Mouse (Mus musculus): ENCODE results near the gene Pak1.

Gene Pak1

GRCm38 (mm10) chr7:97777191-97777590 lies 11.2 kb upstream of the Pak1 start:
- no peak for ATAC-seq (ENCODE audit: low TSS enrichment)

- no peak for ATAC-seq (ENCODE audit: low TSS enrichment)
Observed at GRCm38 (mm10) chr7:97780222-97780621, 8.1 kb upstream of the Pak1 start.

- ATAC-seq (ENCODE audit: low TSS enrichment), result no peak
Observed at GRCm38 (mm10) chr7:97780815-97781214, 7.5 kb upstream of the Pak1 start.

- no peak for ATAC-seq (ENCODE audit: low TSS enrichment)
Observed at GRCm38 (mm10) chr7:97781496-97781895, 6.8 kb upstream of the Pak1 start.

- ATAC-seq (ENCODE audit: low TSS enrichment), result no peak
Observed at GRCm38 (mm10) chr7:97783523-97783922, 4.8 kb upstream of the Pak1 start.

- ATAC-seq (ENCODE audit: low TSS enrichment), result peak; percentile 86
Observed at GRCm38 (mm10) chr7:97788669-97789483, 535 bp downstream of the Pak1 start.

GRCm38 (mm10) chr7:97790272-97790671 lies 1.9 kb downstream of the Pak1 start:
- no peak for ATAC-seq (ENCODE audit: low TSS enrichment)

GRCm38 (mm10) chr7:97792324-97792723 lies 4.0 kb downstream of the Pak1 start:
- no peak for ATAC-seq (ENCODE audit: low TSS enrichment)

- ATAC-seq (ENCODE audit: low TSS enrichment), result no peak
Observed at GRCm38 (mm10) chr7:97803116-97803515, 14.8 kb downstream of the Pak1 start.

GRCm38 (mm10) chr7:97804245-97805066 lies 16.1 kb downstream of the Pak1 start:
- ATAC-seq (ENCODE audit: low TSS enrichment), result no peak

GRCm38 (mm10) chr7:97805067-97805365 lies 16.7 kb downstream of the Pak1 start:
- no peak for ATAC-seq (ENCODE audit: low TSS enrichment)

GRCm38 (mm10) chr7:97809307-97809706 lies 21.0 kb downstream of the Pak1 start:
- ATAC-seq (ENCODE audit: low TSS enrichment), result no peak

- no peak for ATAC-seq (ENCODE audit: low TSS enrichment)
Observed at GRCm38 (mm10) chr7:97821875-97822274, 33.5 kb downstream of the Pak1 start.

GRCm38 (mm10) chr7:97829091-97829490 lies 40.8 kb downstream of the Pak1 start:
- ATAC-seq (ENCODE audit: low TSS enrichment), result no peak

- ATAC-seq (ENCODE audit: low TSS enrichment), result no peak
Observed at GRCm38 (mm10) chr7:97830739-97831138, 42.4 kb downstream of the Pak1 start.

GRCm38 (mm10) chr7:97832987-97833386 lies 44.6 kb downstream of the Pak1 start:
- no peak for ATAC-seq (ENCODE audit: low TSS enrichment)

- ATAC-seq (ENCODE audit: low TSS enrichment), result no peak
Observed at GRCm38 (mm10) chr7:97838574-97838973, 50.2 kb downstream of the Pak1 start.

- ATAC-seq (ENCODE audit: low TSS enrichment), result peak; percentile 62
Observed at GRCm38 (mm10) chr7:97841311-97841710, 53.0 kb downstream of the Pak1 start.

- no peak for ATAC-seq (ENCODE audit: low TSS enrichment)
Observed at GRCm38 (mm10) chr7:97842332-97842731, 54.0 kb downstream of the Pak1 start.

GRCm38 (mm10) chr7:97842806-97843570 lies 54.6 kb downstream of the Pak1 start:
- peak; percentile 96 for ATAC-seq (ENCODE audit: low TSS enrichment)

GRCm38 (mm10) chr7:97844419-97844818 lies 56.1 kb downstream of the Pak1 start:
- ATAC-seq (ENCODE audit: low TSS enrichment), result no peak

GRCm38 (mm10) chr7:97845546-97845945 lies 57.2 kb downstream of the Pak1 start:
- ATAC-seq (ENCODE audit: low TSS enrichment), result no peak
